Mouse (Mus musculus) A20 (cell line): ENCODE results near the gene Syne2.

Source experiments
- DNase-seq: peaks from one replicate; pipeline ENCODE4 v3.0.0-alpha.2; 2011; ENCODE audit warnings: low read depth, low spot score

Syne2 gene

DNA sequence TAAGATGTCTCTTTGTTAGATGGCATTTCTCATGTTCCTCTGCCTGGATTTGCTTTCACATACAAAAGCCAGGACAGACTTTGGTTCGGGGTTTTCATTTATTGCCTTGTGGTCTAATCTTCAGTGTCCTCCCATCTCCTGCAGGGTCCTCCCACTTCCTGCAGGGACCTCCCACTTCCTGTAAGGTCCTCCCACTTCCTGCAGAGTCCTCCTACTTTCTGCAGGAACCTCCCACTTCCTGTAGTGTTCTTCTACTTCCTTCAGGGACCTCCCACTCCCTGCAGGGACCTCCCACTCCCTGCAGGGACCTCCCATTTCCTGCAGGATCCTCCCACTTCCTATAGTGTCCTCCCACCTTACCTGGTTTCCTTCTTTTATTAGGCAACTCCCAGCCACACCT, 109.7 kb downstream of the Syne2 start:
- peak; percentile 37 for DNase-seq

DNA sequence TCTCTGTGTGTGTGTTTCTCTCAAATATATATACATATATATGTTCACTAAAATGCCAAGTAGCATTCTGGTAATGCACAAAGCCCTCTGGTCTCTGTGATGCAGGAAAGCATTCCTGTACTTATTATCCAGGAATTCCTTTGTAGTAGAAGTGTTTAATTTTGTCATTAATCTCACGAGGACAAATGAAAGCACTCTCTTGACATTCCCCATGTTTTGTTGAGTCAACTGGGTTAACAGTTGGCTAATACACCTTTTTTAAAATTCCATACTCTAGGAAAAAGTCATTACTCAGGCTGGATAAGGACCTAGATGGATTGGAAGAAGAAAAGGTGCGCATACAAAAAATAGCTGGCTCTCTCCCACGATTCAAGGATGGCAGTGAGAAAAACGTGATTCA, 115.6 kb downstream of the Syne2 start:
- no peak for DNase-seq

GRCm38 (mm10) chr12:75951328-75951727, 133.4 kb downstream of the Syne2 start:
- DNase-seq: peak; percentile 59

- peak; percentile 4 for DNase-seq
Observed at GRCm38 (mm10) chr12:75952011-75952410, 134.1 kb downstream of the Syne2 start.

DNA sequence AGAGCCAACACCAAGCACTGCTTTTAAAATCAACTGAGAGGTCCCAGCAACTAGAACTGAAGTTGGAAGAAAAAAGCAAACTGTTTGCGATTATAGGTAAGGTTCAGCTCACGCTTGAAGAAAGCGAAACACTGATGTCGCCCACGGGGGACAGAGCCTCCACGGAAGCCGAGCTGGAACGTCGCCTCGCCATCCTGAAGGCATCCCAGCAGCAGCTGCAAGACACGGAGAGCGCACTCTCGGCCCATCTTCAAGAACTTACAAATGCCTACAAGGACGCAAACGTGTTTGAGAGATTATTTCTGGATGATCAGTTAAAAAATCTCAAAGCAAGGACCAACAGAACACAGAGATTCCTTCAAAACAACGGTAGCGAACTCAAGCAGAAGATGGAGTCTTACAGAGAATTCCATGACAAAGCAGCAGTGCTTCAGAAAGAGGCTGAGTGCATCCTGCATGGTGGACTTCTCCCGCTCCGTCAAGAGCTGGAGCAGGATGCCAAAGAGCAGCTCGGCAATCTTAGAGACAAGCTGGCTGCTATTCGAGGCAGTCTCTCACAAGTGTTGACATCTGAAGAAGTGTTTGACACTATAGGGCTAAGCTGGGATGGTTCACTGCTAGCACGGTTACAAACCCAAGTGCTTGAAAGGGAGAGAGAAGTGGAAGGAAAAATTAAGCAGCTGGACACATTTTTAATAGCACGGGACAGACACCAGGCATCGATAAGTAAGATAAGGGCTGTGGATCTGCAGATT, 148.7 kb downstream of the Syne2 start:
- no peak for DNase-seq

- no peak for DNase-seq
Observed at GRCm38 (mm10) chr12:75979079-75979478, 161.1 kb downstream of the Syne2 start.

- no peak for DNase-seq
Observed at GRCm38 (mm10) chr12:75983336-75983735, 165.4 kb downstream of the Syne2 start.

DNA sequence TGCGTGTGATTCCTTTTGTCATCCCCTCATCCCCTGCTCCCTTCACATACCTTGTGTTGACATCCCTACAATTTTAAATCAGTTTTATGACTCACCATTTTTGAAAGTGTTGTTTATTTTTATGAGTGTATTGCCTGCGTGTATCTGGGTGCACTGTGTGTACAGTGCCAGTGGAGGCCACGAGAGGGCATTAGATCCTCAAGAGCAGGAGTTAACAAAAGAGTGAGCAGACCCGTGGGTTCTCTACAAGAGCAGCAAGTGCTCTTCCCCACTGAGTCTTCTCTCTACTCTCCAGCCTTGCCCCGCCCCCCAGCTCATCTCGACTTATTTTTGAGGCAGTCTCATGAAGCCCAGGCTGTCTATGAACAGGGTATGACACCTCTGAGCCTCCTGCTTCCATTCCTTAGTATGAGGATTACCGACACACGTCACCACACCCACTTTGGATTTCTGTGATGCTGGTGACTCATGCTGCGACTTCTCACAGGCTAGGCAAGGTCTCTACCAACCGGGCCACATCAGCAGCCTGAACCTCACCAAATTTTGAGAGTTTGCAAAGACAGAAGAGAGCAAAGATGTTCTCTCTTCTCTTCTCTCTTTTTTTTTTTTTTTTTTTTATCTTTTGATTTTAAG, 174.4 kb downstream of the Syne2 start:
- DNase-seq: peak; percentile 41

GRCm38 (mm10) chr12:75992946-75993345, 175.0 kb downstream of the Syne2 start:
- no peak for DNase-seq

DNA sequence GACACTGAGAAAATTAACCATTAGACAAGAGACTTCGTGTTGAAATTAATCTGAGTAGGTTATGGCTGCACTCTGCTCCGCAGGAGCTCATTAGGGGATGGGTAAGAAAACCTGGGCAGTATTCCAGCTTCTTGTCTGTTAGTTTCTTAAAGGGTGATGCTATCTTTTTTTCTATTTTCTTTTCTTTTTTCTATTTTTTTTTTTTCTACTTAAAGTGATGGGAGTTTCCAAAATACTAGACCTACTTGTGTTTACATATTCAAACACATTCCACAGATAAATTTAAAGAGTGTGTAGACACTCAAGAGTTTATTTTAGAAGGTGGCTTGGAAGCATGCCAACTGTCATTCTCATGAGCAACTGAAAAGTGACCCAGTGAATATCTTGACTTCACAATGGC, 177.2 kb downstream of the Syne2 start:
- DNase-seq: no peak

DNA sequence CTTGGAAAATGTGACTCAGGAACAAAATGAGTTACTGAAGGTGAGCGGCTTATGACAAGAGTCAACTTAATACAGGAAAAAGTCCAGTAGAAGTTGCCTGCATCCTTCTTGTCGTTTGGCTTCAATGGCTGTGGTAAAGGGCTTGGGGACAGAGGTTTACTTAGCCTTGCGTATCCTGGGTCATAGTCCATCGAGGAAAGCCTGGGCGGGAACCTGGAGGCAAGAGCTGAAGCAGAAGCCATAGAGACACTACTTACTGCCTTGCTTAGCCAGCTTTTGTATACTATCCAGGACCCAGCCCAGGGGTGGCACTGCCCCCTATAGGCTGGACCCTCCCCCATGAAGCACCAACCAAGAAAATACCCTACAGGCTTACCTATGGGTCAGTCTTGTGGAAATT, 179.6 kb downstream of the Syne2 start:
- DNase-seq: no peak

DNA sequence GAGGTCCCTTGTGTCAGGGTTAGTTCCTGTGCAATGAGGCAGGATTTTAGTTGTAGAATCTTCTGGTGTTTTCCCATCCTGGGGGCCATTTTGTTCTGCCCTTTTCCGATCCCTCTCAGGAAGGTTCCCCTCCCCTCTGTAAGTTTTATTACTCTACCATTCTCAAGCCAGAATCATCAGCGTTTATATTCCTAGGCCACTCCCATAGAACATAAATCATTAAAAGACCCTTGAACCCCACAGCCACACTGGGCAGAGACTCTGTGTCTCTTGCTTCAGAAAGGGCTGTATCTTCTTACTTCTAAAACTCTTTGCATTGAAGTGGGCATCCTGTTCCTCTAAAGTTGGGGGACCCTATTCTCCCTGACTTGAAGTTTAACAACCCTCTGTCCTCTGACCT, 180.5 kb downstream of the Syne2 start:
- no peak for DNase-seq

DNA sequence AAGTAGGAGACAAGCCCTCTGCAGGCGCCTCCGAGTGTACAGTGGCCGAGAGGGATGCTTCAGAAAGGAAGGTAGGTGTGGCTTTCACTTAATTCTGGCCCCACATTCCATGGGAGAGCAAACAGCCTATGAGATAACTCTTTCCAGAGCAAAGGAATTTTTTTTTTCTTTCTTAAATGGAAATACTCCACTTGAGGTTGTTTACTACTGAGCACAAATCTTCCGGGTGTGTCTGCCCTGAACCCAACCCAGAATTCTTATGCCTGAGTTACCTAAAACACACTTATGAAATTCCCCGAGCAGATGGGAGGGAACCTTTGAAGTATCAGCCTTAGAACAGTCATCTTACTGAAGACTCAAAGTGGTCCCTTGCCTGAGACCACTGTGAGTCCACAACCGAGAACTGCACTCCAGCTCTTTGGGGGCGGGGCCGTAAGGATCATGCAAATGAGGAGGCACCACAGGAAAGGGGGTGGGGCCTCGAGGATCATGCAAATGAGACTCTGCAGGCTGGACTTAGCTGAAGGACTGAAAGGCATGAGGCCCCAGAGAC, 186.8 kb downstream of the Syne2 start:
- peak; percentile 80 for DNase-seq

DNA sequence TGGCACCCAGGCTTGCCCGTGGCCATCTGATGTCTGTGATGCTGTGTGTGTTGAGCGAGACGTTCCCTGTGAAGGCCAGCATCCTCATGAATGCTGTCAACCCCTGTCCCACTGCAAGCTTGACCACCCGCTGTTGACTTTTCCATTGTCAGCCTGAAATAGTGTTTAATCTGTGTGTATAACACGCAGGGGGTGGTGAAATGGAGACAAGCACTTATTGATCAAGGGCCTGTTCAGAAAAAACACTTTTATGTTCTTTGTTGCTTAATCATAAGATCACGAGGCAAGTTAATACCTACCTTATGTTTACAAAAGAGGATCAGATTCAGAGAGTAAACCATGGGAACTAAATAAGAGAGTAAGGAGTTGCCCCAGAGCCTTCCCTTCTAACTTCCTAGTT, 191.1 kb downstream of the Syne2 start:
- no peak for DNase-seq

GRCm38 (mm10) chr12:76012789-76013188, 194.9 kb downstream of the Syne2 start:
- DNase-seq: no peak

DNA sequence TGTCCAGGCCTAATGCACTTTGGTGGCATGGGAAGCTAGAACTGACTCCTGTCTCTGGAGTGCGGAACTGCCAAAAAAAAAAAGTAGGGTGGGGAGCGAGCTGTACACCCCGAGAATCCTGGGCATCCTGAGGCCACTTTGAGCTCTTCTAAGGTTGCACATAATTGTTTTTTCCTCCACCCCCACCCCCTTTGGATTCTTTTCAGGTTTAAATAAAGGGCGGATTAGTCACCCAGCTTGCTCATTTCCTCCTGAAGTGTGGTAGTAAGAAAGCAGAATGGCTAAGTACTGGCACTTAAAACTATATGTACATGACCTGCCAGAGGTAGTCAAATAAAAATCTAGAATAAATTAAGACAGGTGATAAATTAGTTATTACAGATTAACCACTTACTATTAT, 195.5 kb downstream of the Syne2 start:
- no peak for DNase-seq

- DNase-seq: no peak
Observed at GRCm38 (mm10) chr12:76015026-76015425, 197.1 kb downstream of the Syne2 start.

DNA sequence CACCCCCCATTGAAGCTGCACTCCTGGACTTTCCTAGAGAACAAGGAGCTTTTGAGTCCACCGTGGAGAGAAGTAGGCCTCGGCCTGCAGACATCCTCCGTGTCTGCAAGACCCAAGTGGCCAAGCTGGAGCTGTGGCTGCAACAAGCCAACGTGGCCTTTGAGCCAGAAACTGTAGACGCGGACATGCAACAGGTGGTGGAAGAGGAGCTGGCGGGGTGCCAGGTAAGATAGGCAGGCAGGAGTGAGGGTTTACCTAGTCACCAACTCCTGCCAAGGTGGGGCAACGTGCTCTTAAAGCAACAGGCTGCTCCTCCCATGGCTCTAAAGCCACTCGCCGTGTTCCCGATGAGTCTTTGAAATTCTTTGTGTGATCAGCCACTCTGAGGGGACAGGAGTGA, 197.6 kb downstream of the Syne2 start:
- no peak for DNase-seq

- peak; percentile 80 for DNase-seq
Observed at GRCm38 (mm10) chr12:76016123-76017101, 198.5 kb downstream of the Syne2 start.

DNA sequence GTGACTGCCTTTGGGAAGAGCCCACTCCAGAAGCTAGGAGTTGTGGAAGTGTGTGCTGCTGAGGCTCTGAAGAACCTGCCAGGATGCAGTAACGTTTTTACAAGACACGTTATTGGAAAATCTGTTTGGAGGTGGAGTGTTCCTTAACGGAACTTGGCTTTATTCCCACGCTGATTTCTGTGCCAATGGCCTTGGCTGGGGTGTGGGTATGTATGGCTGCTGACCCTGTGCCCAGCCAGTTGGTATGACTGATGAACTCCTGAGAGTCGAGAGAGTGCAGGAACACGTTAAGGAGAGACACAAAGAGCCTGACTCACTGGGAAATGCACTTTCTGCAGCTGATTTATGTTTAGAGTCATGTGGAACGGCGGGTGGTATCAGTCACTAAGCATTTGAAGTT, 200.7 kb downstream of the Syne2 start:
- DNase-seq: no peak

- no peak for DNase-seq
Observed at GRCm38 (mm10) chr12:76042301-76042700, 224.4 kb downstream of the Syne2 start.

DNA sequence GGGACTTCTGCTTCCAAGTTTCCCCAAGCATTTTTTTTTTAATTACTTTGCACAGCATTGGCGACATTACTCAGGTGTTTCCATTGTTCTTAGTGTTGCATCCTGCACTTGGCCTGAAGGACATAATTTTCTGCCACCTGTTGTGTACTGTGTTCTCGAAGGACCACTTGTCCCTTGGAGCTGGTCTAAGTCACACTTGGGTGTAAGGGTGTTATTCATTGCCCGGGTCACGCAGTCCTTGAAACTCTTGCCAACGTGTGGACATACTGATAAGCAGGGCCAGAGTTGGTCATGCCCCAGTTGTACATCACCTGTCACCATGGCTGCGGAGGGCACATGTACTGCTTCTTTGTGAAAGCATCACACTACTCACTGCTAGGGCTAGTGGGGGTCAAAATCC, 228.6 kb downstream of the Syne2 start:
- DNase-seq: no peak
